Mouse (Mus musculus) MEL (cell line): ENCODE measurements around the gene Trmt2a.
A peak's percentile ranks its signal among the peaks of the same experiment; 100 is the strongest.

ENCODE experiments used
- CTCF ChIP-seq, 3 experiments: IDR thresholded peaks in 2 of 3; conservative IDR thresholded peaks in 1 of 3; 2 replicates each; pipeline ENCODE4 v1.5.1; 2011 to 2012; ENCODE audit warnings: low read length in 3 of 3, low read depth in 2 of 3, mild to moderate bottlenecking in 2 of 3, improper control_type of control experiment in 1 of 3, inconsistent platforms in 1 of 3, mixed read lengths in 1 of 3, moderate library complexity in 1 of 3; ENCODE audit not compliant: control insufficient read depth in 1 of 3, insufficient read depth in 1 of 3, poor library complexity in 1 of 3, severe bottlenecking in 1 of 3
- EP300 ChIP-seq, 2 experiments: IDR thresholded peaks; 2 replicates each; pipeline ENCODE4 v1.6.1; 2011; ENCODE audit warnings: improper control_type of control experiment in 2 of 2, low read length in 2 of 2, low read depth in 1 of 2, mild to moderate bottlenecking in 1 of 2
- ETS1 ChIP-seq: IDR thresholded peaks from 2 replicates; pipeline ENCODE4 v1.6.1; 2012; ENCODE audit warnings: low read depth, mild to moderate bottlenecking, inconsistent platforms, low read length, improper control_type of control experiment, moderate library complexity
- NELFE ChIP-seq: IDR thresholded peaks from 2 replicates; pipeline ENCODE4 v1.6.1; 2011; ENCODE audit warnings: low read depth, low read length, improper control_type of control experiment
- POLR2A ChIP-seq, 2 experiments: IDR thresholded peaks; 2 replicates each; pipeline ENCODE4 v1.6.1; 2011 to 2012; ENCODE audit warnings: low read length in 2 of 2, mild to moderate bottlenecking in 2 of 2, control low read depth in 1 of 2, improper control_type of control experiment in 1 of 2, low read depth in 1 of 2, moderate library complexity in 1 of 2; ENCODE audit not compliant: control insufficient read depth in 1 of 2, insufficient read depth in 1 of 2, poor library complexity in 1 of 2
- TCF12 ChIP-seq: IDR thresholded peaks from 2 replicates; pipeline ENCODE4 v1.6.1; 2014; ENCODE audit warnings: low read depth, mild to moderate bottlenecking, inconsistent platforms, low read length, improper control_type of control experiment, moderate library complexity
- USF1 ChIP-seq: IDR thresholded peaks from 2 replicates; pipeline ENCODE4 v1.6.1; 2014; ENCODE audit warnings: low read depth, mild to moderate bottlenecking, inconsistent platforms, low read length, improper control_type of control experiment, moderate library complexity

DNA sequence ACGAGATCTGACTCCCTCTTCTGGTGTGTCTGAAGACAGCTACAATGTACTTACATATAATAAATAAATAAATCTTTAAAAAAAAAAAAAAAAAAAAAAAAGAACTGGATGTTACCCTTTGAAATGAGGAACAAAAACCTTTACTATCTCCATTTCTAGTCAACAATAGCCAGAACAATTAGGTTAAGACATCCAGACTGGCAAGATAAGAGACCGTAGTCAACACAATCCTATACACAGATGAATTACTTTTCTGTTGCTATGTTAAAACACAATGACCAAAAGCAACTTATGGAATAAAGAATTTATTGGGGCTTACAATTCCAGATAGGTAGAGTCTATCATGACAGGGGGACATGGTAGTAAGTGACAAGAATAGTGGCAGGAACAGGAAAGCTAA is 16.5 kb downstream of the Trmt2a start:
- peak; percentile 23 to 55; a peak in 2 of 4 replicates for TF ChIP-seq EP300 (IDR thresholded peaks at IDR 0.05; ENCODE audit: low read depth in 1 of 2, low read length in 2 of 2)
- no peak for TF ChIP-seq POLR2A (IDR thresholded peaks at IDR 0.05; ENCODE audit: control insufficient read depth in 1 of 2, insufficient read depth in 1 of 2, low read depth in 1 of 2, low read length in 2 of 2, poor library complexity in 1 of 2)
- TF ChIP-seq USF1 = no peak
- no peak for TF ChIP-seq TCF12
- no peak for TF ChIP-seq ETS1
- no peak for TF ChIP-seq CTCF (IDR thresholded peaks at IDR 0.05 in 2 of 3, conservative IDR thresholded peaks at IDR 0.05 in 1 of 3; ENCODE audit: control insufficient read depth in 1 of 3, insufficient read depth in 1 of 3, low read depth in 2 of 3, low read length in 3 of 3, poor library complexity in 1 of 3, severe bottlenecking in 1 of 3)
- TF ChIP-seq NELFE = no peak
